Mouse (Mus musculus): ENCODE results near the gene Orai3.
"Not testable (repeated sequence)": the region's sequence is repeated elsewhere in the genome, so short reads cannot be mapped to it uniquely, and the experiment has no call there.

Orai3 gene

GRCm38 (mm10) chr7:127763642-127764041 lies 6.0 kb upstream of the Orai3 start:
- DNase-seq (ENCODE audit: low spot score), result no peak

GRCm38 (mm10) chr7:127765756-127766155 lies 3.9 kb upstream of the Orai3 start:
- DNase-seq (ENCODE audit: low spot score), result peak; percentile 38

- DNase-seq (ENCODE audit: low spot score), result no peak
Measured at GRCm38 (mm10) chr7:127766851-127767609, 2.6 kb upstream of the Orai3 start.

GRCm38 (mm10) chr7:127767671-127768345 lies 1.8 kb upstream of the Orai3 start:
- no peak for DNase-seq (ENCODE audit: low spot score)

GRCm38 (mm10) chr7:127768346-127768996 lies 1.1 kb upstream of the Orai3 start:
- no peak for DNase-seq (ENCODE audit: low spot score)

- DNase-seq (ENCODE audit: low spot score), result peak; percentile 96
Measured at GRCm38 (mm10) chr7:127768997-127769593, 520 bp upstream of the Orai3 start.

DNA sequence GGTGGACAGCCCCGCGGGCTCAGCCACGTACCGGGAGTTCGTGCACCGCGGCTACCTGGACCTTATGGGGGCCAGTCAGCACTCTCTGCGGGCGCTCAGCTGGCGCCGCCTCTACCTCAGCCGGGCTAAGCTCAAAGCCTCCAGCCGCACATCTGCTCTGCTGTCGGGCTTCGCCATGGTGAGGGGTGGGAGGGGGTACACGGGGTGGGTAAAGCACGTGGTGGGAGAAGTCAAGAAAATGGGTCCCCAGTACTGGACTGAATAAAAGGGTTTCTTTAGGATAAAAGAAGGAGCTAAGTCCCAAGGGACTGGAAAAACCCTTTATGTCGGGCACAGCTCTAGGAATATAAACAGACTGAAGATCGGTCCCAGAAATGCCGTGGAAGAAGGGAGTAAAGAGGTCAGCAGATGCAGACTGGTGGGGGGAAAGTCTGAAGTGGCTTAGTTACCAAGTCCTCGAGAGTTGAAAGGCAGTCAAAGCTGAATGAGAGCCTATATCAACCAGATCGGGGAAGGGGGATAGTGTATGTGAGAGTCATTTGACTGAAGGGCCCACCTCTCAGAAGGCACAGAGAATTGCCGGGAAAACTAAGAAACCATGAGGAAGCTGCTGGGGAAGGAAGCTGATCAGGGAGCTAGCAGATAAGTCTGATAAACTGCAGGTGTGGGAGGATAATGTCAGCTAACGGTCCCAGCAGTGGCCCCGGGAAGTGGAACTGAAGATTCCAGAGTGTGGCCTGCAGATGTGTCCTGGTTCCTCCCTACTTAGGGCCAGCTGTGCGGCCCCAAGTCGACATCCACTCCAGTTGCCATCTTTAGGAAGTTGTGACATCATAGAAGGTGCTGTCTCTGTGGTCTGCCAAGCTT lies 657 bp downstream of the Orai3 start:
- DNase-seq (ENCODE audit: low spot score), result no peak

DNA sequence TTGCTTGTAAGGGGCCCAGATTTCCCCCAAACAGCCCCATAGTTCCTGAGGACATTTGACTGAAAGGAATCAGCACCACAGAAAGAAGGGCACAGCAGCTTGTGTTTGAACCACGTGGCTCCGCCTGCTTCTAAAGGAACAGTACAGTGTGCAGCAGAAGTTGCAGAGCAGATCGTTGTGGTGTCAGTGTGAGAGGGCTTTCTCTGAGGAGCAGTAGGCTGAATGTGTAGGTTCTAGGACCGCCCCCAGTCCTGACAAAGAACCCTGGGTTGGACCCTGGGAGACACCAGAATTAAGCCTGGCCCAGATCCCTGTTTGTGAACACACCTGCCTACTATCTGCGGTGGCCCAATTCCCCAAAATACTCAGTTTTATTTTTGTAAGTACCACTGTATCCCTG lies 1.6 kb downstream of the Orai3 start:
- DNase-seq (ENCODE audit: low spot score), result no peak

DNA sequence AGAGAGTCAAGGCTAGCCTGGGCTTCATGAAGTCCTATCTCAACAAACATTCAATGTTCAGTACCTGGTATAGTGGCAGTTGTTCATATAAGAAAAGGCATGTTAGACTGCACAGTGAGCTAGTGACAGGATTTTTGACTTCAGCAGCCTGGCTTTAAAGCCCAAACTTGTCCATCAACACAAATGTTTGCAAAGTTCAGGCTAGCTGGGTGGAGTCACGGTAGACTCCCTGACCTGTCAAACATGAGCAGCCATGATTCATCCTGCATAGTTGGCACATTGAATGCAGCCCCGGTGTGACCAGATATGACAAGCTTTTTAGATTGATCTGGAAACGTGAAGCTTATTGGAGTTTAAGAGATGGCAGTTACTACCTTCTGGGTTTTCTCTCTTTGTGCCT lies 2.5 kb downstream of the Orai3 start:
- DNase-seq (ENCODE audit: low spot score), result peak; percentile 30

DNA sequence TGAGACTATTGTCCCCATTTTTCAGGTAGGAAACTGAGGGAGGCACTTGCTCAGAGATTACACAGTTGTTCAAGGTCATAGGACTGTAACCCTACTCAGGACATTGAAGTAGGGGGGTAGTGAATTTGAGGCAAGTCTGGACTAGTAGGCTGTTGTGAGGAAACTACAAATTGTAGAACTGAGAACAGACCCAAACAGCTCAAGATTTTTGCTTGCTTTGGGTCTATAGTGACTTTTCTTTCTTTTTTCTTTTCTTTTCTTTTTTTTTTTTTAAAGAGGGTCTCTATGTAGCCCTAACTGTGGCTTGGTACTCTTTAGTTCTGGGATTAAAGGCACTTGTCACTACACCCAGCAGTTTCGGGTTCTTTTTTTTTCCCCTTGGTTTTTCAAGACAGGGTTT lies 2.9 kb downstream of the Orai3 start:
- DNase-seq (ENCODE audit: low spot score), result no peak

DNA sequence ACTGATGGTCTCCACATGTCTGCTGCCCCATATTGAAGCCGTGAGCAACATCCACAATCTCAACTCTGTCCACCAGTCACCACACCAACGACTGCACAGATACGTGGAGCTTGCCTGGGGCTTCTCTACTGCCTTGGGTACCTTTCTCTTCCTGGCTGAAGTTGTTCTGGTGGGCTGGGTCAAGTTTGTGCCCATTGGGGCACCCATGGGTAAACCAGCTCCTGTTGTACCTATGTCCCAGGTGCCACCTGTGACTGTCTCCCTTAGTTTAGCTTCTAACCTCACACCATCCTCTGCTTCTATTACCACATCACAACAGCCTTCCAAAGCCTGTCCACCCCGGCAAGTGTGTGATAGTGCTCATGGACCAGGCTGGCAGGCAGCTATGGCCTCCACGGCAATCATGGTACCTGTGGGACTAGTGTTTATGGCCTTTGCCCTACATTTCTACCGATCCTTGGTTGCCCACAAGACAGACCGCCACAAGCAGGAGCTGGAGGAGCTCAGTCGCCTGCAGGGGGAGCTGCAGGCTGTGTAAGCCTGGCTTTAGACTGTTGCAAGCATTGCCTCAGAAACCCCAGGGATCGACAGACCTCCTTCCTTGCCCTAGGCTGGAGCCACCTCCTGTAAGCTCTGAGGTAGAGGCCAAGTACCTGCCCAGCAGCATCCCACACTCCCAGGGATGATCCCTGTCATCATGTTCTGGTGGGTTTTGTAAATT lies 4.2 kb downstream of the Orai3 start:
- DNase-seq (ENCODE audit: low spot score), result peak; percentile 70

- not testable (repeated sequence) for DNase-seq (ENCODE audit: low spot score)
Measured at GRCm38 (mm10) chr7:127775837-127776236, 6.2 kb downstream of the Orai3 start.

DNA sequence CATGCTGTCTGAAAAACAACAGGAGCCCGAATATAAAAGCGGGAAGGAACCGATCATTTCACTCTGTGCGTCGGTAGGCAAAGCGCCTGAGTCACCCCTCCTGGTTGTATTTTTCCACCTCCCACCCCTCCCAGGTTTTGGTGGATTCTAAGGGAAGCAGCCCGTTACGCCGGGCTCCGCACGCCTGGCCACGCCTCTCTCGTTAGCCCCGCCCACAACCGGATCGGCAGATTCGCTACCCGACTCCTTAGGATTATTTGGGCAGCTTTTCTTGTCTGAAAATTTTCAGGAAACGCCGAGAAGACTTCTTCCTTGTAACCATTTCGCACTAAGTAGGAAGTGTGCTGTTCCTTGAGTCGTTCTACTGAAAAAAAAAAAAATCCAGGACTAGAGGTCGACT lies 6.8 kb downstream of the Orai3 start, which contains the start of gene Setd1a:
Gene Setd1a, plus strand, starts transcription at position 245 of the 400 bp plus-strand sequence.
- peak; percentile 80 for DNase-seq (ENCODE audit: low spot score)

GRCm38 (mm10) chr7:127776878-127777473 lies 7.4 kb downstream of the Orai3 start:
- peak; percentile 92 for DNase-seq (ENCODE audit: low spot score)

DNA sequence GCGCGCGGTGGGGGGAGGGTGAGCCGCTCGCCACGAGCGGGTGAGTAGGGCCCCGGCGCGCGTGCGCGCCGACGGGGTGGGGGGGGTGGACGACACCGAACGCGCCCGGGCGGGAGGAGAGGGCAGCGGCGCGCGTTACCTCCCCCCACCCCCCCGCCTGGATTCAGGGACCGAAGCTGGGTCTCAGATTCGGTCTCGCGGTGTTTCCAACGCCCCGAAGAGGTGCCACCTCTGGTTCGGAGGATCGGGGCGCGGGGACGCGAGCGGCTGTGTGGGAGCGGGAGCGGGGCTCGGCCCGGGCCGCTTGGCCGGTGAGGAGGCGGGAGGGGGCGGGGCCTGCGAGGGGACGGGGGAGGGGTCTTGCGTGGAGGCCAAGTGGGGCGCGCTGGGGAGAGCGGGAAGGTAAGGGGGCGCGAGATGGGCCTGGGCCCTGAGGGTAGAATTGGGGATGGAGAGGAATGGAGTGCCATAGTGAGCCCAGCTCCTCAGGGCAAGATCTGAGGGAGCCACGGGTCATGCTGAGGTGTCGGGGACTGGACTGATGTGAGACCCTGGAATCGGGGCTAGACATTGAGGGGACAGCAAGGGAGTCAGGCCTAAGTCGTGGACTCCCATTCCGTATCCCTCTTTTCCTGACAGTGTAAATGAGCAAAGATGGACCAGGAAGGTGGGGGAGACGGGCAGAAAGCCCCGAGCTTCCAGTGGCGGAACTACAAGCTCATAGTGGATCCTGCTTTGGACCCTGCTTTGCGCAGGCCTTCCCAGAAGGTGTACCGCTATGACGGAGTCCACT lies 8.1 kb downstream of the Orai3 start:
- peak; percentile 48 for DNase-seq (ENCODE audit: low spot score)

DNA sequence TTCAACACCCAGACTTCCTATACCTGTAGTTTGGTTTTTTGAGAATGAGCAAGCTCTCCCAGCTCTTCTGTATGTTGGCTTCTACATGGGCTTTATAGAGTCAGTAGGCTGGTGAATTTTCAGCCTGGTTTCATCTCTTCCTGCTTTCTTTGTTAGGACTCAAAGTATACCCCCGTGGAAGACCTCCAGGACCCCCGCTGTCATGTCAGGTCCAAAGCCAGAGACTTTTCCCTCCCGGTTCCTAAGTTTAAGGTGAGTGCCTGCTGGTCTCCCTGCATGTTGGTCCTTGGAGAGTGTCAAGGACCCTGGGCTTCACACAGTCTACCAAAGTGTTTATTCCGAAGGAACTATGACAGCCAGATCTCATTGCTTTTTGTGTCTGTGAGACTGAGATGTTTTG lies 8.7 kb downstream of the Orai3 start:
- no peak for DNase-seq (ENCODE audit: low spot score)

DNA sequence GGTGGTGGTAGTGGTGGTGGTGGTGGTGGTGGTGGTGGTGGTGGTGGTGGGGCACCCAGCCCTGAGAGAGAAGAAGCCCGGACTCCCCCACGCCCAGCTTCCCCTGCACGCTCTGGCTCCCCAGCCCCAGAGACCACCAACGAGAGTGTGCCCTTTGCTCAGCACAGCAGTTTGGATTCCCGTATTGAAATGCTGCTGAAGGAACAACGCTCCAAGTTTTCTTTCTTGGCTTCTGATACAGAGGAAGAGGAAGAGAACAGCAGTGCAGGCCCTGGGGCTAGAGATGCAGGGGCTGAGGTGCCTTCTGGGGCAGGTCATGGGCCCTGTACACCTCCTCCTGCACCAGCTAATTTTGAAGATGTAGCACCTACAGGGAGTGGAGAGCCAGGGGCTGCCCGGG lies 15.7 kb downstream of the Orai3 start, which contains the start of gene Gm49388:
Gene Gm49388, plus strand, starts transcription at position 301 of the 400 bp plus-strand sequence.
- DNase-seq (ENCODE audit: low spot score), result no peak

GRCm38 (mm10) chr7:127797076-127797845 lies 27.6 kb downstream of the Orai3 start:
- no peak for DNase-seq (ENCODE audit: low spot score)

GRCm38 (mm10) chr7:127798591-127798990 lies 29.0 kb downstream of the Orai3 start:
- no peak for DNase-seq (ENCODE audit: low spot score)
